Mouse (Mus musculus) ES-Bruce4 (cell line): ENCODE measurements around the gene Yjefn3. TPM values are rescaled to one million over a fixed set of nuclear protein-coding genes. Genes with fewer than 3 reads are reported as not detected.

ENCODE experiments used
- H3K27ac ChIP-seq: 2 replicates; pipeline ENCODE4 v1.5.1; 2012; ENCODE audit warnings: low read length, inconsistent platforms; ENCODE audit not compliant: insufficient read depth
- H3K27me3 ChIP-seq: 2 replicates; pipeline ENCODE4 v1.6.1; 2012; ENCODE audit warnings: mild to moderate bottlenecking, low read length, inconsistent platforms; ENCODE audit not compliant: control insufficient read depth, poor library complexity, insufficient read depth, severe bottlenecking
- H3K36me3 ChIP-seq: 2 replicates; pipeline ENCODE4 v1.6.1; 2012; ENCODE audit warnings: inconsistent platforms, mild to moderate bottlenecking, low read length, moderate library complexity; ENCODE audit not compliant: control insufficient read depth, poor library complexity, insufficient read depth, severe bottlenecking
- H3K4me1 ChIP-seq: one replicate; pipeline ENCODE4 v1.8.1; 2011; ENCODE audit warnings: low read length; ENCODE audit not compliant: control insufficient read depth, insufficient read depth
- H3K4me3 ChIP-seq: 2 replicates; pipeline ENCODE4 v1.5.1; 2011; ENCODE audit warnings: low read depth, mild to moderate bottlenecking, low read length
- H3K9ac ChIP-seq: 2 replicates; pipeline ENCODE4 v1.6.1; 2012; ENCODE audit warnings: low read depth, mild to moderate bottlenecking, inconsistent platforms; ENCODE audit not compliant: poor library complexity, severe bottlenecking
- H3K9me3 ChIP-seq: replicated peaks from 2 replicates; pipeline ENCODE4 v1.6.1; 2012; ENCODE audit warnings: mild to moderate bottlenecking, low read length, inconsistent platforms; ENCODE audit not compliant: control insufficient read depth, poor library complexity, insufficient read depth, severe bottlenecking
- CTCF ChIP-seq: IDR thresholded peaks from one replicate; pipeline ENCODE4 v1.8.1; 2011; ENCODE audit warnings: low read depth, low read length
- EP300 ChIP-seq: IDR thresholded peaks from 2 replicates; pipeline ENCODE4 v1.6.1; 2011; ENCODE audit warnings: low read depth, low read length; ENCODE audit not compliant: insufficient read depth
- POLR2A ChIP-seq: IDR thresholded peaks from one replicate; pipeline ENCODE4 v1.8.1; 2011; ENCODE audit warnings: low read length; ENCODE audit not compliant: insufficient read depth
- polyA plus RNA-seq: library from polyadenylated mRNA; stranded (reverse); fragments of >200 nt; gene quantifications from 2 replicates; pipeline ENCODE4 v1.2.4, GENCODE M21; 2011; ENCODE audit warnings: low read depth; ENCODE audit not compliant: missing spikeins, insufficient read depth, insufficient read length

Gene Yjefn3
- polyA plus RNA-seq, 1 experiment = 3.4 TPM

DNA sequence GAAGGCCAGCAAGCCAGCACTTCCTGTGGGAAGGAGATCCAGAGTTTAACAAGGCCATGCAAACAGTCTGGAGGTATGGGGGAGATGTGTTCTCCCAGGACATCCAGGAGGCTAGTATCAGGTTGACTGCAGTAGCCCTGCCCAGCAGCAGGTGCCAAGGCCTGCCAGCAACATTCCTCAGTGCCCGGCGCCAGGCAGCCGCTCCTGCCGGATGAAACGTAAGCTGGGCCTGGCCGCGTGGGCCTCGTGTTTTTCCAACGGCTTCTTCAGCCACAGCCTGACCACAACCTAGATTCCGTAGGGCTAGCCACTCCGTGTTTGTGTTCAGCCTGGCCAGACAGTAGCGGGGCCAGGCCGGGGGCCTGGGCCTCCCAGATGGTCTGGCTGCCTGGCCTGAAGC lies 27.9 kb downstream of the Yjefn3 start:
- Histone ChIP-seq H3K9ac (no peak overlapping the region), H3K9me3 (no peaks in the 10 kb centered on the region), H3K4me3 (no peak overlapping the region), H3K4me1 (no peaks in the 10 kb centered on the region), H3K27me3 (no peaks in the 10 kb centered on the region), H3K27ac (no peak overlapping the region), H3K36me3 (no peaks in the 10 kb centered on the region)
- no peak for TF ChIP-seq POLR2A
- no peak for TF ChIP-seq EP300
- no peak for TF ChIP-seq CTCF

- no peaks in the 10 kb centered on the region for H3K4me1 ChIP-seq
- TF ChIP-seq CTCF (peak; percentile 53), EP300 (no peak)
- H3K27me3 ChIP-seq = no peaks in the 10 kb centered on the region
- H3K9ac ChIP-seq = no peak overlapping the region
- H3K4me3 ChIP-seq = no peak overlapping the region
- no peak overlapping the region for H3K27ac ChIP-seq
- H3K36me3 ChIP-seq = no peaks in the 10 kb centered on the region
- H3K9me3 ChIP-seq = no peaks in the 10 kb centered on the region
These were observed 28.4 kb downstream of the Yjefn3 start for GRCm38 (mm10) chr8:69874155-69874554.

GRCm38 (mm10) chr8:69870907-69871306 lies 31.6 kb downstream of the Yjefn3 start:
- Histone ChIP-seq H3K4me3 (no peak overlapping the region), H3K27ac (no peak overlapping the region), H3K36me3 (no peaks in the 10 kb centered on the region), H3K9me3 (no peaks in the 10 kb centered on the region), H3K4me1 (no peaks in the 10 kb centered on the region), H3K9ac (no peak overlapping the region), H3K27me3 (no peaks in the 10 kb centered on the region)
- no peak for TF ChIP-seq POLR2A
- no peak for TF ChIP-seq CTCF
- no peak for TF ChIP-seq EP300

GRCm38 (mm10) chr8:69870003-69870765 lies 32.3 kb downstream of the Yjefn3 start:
- H3K4me3 ChIP-seq = no peak overlapping the region
- H3K9me3 ChIP-seq = no peaks in the 10 kb centered on the region
- no peaks in the 10 kb centered on the region for H3K36me3 ChIP-seq
- TF ChIP-seq CTCF = no peak
- no peak for TF ChIP-seq EP300
- TF ChIP-seq POLR2A = no peak
- no peak overlapping the region for H3K9ac ChIP-seq
- no peaks in the 10 kb centered on the region for H3K27me3 ChIP-seq
- no peaks in the 10 kb centered on the region for H3K4me1 ChIP-seq
- H3K27ac ChIP-seq = no peak overlapping the region

- no peaks in the 10 kb centered on the region for H3K4me1 ChIP-seq
- no peaks in the 10 kb centered on the region for H3K9me3 ChIP-seq
- H3K9ac ChIP-seq = no peak overlapping the region
- no peaks in the 10 kb centered on the region for H3K36me3 ChIP-seq
- H3K4me3 ChIP-seq = no peak overlapping the region
- H3K27ac ChIP-seq = no peak overlapping the region
- no peaks in the 10 kb centered on the region for H3K27me3 ChIP-seq
- TF ChIP-seq EP300 (no peak), CTCF (no peak), POLR2A (no peak)
These were observed 34.7 kb downstream of the Yjefn3 start for GRCm38 (mm10) chr8:69867696-69868326.

DNA sequence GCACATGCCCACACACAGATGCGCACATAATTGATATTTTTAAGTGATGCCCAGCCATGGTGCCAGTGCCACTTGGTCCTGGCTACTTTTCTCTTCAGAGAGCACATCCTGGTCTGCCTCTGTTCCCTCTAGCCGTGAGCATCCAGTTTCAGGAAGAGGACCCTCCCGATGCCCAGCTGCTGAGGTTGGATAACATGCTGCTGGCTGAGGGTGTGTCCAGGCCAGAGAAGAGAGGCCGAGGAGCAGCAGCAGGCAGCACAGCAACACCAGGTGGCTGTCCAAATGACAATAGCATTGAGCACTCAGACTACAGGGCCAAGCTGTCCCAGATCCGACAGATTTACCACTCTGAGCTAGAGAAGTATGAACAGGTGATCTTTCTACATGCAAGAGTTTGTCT lies 38.3 kb downstream of the Yjefn3 start:
- H3K4me1 ChIP-seq = no peaks in the 10 kb centered on the region

More for the DNA sequence above, 38.3 kb downstream of the Yjefn3 start:
- Histone ChIP-seq H3K9ac (no peak overlapping the region), H3K36me3 (no peaks in the 10 kb centered on the region), H3K9me3 (no peaks in the 10 kb centered on the region), H3K27me3 (no peaks in the 10 kb centered on the region), H3K27ac (no peak overlapping the region), H3K4me3 (no peak overlapping the region)
- TF ChIP-seq EP300 (no peak), CTCF (no peak), POLR2A (no peak)
